Mouse (Mus musculus) Muller cell, postnatal 12 days (primary cell): ENCODE data around the gene Prg3.

ENCODE experiments used
- DNase-seq: peaks from one replicate; pipeline ENCODE4 v3.0.0-alpha.2; 2015; ENCODE audit errors: inconsistent ontology term

Gene Prg3

DNA sequence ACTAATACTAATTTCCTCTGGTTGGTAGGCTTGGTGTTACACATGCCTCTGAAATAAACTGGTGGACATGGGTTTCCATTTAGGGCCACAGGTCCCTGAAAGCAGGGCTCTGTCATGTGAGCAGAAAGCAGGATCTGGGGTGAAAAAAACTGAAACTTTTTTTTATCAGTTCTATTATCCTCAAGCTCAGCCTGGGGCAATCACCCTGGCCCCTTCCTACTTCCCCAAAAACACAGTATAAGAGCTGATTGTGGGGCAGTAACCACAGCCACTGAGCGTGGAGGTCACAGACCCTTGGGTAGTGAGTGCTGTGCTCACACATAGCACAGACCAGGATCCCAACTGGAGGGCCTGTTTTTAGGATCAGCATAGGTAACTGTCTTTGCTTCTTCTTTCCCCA is at the start of gene Prg3:
Gene Prg3, plus strand, starts transcription at position 286 of the 400 bp plus-strand sequence.
- no peak for DNase-seq

DNA sequence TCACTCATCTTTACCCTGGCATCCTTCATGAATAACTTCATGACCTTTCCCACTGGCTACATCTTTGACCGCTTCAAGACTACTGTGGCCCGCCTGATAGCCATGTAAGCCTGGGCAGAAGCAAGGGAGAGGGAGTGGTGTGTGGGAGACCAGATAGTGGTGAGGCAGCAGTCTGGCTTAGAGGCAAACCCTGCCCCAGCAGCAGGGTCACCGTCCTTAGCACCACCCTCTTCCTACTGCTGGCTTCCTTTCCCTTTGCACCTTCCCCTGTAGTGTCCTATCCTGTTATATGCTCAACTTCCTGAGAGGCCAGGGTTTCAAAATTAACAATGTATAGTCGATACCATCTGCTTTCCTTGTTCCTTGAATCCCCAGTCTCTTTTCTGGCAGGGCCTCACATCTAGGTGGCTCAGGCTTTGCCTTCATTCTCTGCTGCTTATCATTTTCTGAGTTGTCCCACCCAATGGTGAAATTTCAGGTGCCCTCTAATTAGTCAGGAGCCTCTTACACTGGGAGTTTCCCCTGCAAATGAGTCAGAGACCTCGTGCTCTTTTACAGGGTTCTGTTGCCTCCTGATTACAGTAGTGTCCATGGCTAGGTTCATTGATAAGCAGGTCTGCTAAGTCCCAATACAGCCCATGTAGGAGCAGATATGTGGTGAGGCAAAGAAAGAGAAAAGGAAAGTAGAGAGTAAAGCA is 49.6 kb upstream of the Prg3 start:
- no peak for DNase-seq

DNA sequence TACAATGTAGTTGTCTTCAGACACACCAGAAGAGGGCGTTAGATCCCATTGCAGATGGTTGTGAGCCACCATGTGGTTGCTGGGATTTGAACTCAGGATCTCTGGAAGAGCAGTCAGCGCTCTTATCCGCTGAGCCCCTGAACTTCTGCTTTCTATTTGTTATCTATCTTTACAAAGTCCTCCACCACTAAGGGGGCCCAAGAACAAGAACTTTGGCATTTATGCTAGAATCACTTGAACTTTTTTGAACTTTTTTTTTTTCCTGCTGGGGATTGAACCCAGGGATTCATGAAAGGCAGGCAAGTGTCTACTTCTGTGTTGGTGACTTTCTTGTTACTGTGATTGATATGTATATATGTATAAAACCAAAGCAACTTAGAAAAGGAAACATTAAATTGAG is 48.7 kb upstream of the Prg3 start:
- no peak for DNase-seq

DNA sequence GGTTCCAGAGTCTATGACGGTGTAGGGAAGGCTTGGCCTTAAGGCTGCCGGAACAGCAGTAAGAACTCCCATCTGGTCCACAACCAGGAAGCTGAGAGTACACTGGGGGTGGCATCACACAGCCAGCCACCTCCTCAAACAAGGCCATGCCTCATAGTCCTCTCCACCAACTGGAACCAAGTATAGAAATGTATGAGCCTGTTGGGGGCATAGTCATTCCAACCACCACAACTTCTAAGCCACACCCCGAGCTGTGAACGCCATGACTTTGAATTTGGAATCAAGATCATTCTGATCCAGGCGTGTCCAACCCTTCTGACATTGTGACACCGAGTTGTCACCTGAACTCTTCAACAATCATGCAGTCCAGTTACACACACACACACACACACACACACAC is 48.3 kb upstream of the Prg3 start:
- DNase-seq, result no peak

DNA sequence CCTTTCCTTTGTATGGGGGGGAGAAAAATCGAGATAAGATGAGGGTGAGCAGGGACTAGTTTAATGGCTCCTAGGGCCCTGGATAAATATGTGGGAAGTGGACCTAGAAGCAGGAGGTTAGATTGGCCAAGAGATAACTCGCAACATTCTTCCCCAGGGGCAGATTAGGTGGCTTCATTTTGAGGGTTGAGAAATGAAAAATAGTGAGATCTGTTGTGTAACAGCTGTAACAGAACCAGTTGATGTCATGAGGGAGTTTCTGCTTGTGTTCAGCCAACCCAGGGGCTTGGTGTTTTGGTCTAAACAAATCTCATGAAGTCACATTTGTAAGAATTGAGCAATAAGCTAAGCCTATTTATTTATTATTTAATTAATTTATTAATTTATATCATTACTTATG is 46.7 kb upstream of the Prg3 start:
- no peak for DNase-seq

DNA sequence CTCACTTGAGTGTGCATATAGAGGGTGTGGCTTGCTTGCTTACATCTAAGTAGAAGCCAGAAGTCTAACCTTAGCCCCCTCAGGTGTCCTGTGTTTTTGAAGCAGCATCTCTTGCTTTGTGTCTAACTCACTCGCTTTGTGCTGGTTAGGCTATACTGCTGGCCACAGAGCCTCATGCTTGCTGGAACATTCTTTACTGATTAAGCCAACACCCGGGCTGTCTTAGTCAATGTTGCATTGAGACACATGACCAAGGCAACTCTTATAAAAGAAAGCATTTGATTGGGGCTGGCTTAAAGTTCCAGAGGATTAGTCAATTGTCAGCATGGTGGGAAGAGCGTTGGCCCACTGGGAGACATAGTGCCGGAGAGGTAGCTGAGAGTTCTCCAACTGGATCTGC is 46.2 kb upstream of the Prg3 start:
- no peak for DNase-seq

DNA sequence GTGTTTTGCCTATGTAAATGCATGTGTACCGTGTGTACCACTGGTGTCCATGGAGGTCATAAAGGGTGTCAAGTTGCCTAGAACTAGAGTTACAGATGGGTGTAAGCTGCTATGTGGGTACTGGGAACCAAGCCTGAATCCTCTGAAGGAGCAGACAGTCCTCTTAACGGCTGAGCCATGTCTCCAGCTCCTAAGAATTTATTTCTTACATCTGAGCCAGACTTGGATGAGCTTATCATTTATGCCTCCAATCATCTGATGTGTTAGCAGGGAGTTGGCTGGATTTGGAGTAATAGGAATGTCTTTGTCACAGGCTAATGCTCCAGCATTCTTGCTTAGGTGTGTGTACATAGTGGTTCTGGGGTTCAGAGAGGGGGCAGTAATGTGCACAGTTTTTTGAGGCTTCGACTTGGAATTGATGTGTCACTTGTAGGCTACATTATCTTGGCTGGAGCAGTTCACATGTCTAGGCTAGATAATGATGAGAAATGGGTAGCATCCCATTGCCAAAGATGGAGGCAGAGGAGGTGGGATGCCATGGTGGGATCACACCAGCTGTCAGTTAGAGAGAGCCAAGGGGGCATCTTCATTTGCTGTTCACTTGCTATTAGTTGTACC is 40.8 kb upstream of the Prg3 start:
- no peak for DNase-seq

DNA sequence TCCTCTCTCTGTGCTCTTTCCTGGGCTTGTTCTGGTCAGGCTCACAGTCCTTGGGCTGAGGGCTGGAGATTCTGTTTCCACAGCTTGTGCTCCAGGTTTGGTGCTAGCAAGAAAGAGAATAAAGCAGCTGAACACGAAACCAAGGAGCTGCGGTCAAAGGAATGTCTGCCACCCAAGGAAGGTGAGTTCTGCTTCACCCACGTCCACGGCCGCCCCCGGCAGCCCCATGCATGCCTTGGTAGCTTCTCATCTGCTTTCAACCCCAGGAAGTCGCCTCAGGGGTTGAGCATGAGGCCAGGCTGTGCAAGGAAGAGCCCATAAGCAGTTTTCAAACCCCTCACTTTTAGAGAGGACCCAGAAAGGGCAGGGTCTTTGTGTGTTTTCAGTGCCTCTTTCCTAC is 39.8 kb upstream of the Prg3 start:
- no peak for DNase-seq

DNA sequence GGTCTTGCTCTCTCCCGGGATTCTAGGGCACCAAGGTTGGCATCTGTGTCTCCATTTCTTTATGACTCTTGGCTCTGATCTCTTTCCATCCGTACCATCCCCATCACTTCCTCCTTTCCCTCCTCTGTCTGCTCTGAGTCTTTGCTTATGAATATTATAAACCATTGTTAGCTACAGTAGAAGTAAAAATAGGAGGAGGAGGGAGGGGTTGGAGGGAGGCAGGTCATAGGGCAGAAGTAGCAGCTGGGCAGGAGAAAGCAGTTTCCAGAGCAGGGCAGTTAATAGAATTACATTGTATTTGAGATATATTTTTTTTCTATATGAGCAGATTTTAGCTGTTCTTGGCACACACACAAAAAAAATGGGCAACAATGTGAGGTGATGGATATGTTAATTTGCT is 39.3 kb upstream of the Prg3 start:
- no peak for DNase-seq

DNA sequence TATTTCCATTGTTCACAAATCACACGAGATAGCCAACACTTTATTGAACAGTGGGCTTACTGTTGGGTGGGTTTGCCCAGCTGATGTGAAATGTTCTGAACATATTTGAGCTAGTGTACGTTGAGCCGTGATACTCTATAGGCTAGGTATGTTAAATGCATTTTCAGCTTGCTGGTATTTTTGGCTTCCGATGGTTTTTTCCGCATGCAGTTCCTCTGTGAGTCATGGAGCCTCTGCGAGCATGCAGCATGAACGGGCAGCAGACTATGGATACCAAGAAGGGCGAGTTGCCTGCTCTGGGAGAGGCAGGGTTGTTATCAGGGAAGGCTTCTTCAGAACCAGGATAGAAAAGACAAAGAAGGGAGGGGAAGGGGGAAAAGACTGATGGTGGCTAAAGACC is 37.0 kb upstream of the Prg3 start:
- no peak for DNase-seq

DNA sequence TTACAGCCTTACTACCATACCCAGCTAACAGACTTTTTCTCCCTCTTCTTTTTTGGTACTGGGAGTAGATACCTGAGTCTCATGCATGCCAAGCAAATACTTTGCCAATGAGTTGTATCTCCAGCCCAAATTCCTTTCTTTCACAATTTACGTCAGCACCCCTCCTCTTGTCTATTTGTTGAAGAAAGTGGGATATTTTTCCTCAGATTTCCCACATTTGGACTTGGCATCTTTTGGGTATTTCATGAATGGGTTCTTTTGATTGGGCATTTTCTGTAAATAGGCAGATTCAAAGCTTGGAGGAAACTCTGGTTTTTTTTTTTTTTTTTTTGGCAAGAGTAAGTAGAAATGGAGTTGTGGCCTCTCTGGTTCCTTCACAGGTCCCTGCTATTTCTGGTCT is 35.8 kb upstream of the Prg3 start:
- peak; percentile 83 for DNase-seq

DNA sequence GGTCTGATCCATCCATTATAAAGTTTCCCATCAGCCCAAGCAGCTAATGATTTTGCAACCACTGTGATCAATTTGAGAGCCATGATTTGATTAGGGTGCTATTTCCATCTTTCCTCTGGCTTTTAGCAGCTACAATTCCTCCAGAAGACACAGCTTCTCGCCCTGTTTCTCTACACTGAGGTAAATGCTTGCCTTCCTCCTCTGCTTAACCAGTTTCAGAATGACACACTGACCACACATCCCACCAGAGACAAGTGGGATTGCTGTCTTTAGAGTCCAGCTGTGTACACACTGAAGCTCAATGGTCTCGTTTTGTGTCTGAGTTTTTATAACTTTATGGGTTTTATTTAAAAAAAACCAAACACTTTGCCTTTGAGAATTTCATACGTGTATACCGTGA is 35.3 kb upstream of the Prg3 start:
- no peak for DNase-seq

DNA sequence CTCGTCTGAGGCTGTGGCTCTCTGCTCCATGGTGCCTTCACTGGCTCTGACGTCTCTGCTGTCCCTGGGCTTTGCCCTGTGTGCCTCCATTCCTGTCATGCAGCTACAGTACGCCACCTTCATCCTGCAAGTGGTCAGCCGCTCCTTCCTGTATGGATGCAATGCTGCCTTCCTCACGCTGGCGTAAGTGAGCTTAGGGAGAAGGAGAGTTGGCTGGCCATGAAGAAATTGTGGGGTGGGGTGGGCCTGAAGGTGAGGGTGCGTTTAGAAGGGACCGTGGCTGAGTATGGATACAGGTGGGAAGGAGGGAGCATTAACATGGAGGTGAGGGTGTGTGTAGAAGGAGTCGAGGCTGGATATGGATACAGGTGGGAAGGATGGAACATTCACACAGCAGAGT is 32.6 kb upstream of the Prg3 start:
- DNase-seq, result no peak

DNA sequence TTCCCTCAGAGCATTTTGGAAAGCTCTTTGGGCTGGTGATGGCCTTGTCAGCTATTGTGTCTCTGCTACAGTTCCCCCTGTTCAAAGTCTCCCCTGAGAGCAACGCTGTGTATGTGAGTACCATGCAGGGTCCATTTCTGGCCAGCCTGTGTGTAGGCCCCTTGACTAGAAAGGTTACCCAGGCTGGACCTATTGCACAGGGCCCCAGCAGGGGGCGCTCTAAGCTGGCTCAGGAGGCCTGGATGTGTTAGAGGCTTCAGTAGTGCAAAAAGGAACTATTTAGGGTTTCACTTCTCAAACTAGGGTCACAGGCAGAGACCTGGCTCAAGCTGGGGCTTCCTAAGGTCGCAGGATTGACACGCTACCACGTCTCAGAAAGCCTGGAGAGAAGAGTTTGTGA is 31.7 kb upstream of the Prg3 start:
- peak; percentile 72 for DNase-seq

DNA sequence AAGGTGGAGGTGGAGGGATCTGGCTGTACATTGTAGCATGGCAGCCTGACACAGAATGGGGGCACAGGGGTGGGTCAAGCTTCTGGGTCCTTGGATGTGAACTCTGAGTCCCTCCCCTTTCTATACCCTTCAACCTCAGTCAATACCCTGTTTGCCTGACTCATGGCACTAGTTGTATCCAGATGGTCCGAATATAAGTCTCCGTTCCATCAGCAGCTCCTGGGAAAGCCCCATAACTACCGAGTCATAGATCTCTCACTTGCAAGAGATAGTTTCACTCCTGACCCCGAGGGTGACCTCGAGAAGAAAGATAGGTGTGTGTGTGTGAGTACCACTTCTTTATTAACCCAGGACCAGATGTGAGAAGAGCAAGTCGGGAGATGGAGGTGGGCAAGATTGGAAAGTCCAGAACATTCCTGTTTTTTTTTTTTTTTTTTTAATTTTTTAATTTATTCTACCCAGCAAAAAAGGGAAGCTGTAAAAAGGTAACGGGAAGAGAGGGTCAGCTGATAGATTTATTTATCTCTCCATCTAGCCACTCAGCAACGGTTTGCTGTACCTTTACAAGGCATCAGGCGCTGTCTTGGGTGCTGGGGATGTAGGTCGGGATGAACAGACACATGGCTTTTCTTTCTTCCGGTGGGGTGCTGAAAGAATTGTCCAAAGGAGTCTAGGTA is 29.3 kb upstream of the Prg3 start:
- no peak for DNase-seq

DNA sequence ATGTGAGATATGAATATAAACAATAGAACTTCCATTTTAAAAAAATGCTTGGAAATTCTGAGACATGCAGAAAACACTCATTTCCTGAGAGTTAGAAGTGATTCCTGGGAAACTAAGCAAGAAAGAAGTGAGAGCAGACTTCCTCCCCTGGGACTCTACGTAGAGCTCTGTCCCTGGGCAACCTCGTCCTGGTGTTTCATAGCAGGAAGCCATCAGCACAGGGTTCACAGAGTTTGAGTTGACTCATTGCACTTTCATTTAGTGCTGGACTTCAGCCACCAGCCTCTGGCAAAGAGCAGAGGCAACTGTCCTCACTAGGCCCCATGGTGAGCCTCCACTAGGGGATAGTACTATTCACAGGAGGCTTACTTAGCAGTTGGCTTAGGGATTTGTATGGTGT is 26.7 kb upstream of the Prg3 start:
- peak; percentile 73 for DNase-seq

DNA sequence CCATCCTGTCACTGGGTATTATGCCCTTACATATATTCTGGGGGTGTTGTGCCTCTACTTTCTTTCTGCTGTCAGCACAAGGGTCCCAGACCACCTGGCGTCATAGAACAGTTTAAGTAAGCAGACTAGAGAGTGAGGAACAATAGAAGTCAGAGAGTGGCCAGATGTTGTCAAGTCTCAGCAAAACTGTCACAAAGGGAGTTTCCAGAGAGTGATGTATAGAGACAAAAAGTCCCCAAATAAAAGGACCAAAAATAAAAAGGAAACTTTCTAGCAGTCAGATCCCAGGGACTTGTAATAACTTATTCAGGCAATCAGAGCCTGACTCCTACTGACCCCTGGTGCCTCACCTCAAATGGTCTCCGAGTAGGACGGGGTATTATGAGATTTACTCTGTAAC is 26.1 kb upstream of the Prg3 start:
- no peak for DNase-seq

DNA sequence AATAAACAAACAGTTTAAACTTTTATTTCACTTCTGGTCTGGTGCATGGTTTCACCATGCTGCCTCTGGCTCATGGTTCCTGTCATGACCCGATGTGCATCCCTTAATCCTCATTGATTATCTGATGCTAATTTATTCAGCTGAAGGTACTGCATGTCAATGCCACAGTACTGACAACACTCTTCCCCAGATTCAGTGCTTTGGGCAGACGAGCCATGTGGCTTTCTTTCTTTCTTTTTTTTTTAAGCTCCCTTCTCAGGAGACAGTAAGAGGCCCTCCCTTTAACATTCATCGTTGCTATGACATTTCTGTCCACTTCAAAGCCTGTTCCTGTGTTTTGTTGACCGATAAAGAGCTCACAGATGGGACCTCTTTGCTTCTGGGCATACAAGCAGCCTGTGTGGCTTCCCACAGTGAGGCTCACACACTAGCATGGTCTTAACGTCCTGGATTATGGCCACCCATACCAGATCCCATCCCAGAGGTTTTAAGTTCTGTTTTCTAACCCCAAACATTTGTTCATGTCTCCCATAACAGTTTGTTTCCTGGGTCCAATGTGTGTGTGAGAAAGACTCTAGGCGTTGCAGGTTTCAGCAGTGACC is 25.0 kb upstream of the Prg3 start:
- DNase-seq, result no peak

DNA sequence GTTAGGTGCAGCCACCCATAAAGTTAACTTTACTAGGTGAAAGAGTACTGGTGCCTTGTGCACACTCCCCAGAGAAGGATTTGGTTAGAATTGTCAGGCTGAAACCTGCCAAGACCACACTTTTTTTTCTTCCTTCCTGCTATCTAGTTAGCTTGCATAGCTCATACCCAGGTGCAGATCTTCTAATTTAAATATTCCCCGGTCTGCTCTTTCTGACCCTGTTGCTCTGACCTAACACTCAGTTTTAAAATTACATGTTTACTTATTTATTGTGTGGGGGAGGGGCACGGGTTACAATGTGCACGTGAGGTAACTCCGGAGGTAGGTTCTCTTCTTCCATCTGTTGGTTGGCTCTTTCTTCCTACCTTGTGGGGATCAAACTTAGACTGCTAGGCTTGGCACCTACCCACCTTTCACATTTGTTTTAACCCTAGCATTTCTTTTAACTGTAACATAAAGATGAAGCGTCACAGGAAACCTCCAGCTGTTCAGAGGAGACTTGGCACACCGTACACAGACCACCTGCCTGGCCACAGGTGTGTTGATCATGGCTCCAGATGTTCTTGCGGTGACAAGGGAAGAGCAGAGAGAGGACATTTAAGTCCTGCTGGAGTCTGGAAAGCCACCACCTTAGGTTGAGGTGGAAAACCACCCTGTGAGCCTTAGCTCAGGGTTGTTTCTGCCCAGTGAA is 23.8 kb upstream of the Prg3 start:
- no peak for DNase-seq

DNA sequence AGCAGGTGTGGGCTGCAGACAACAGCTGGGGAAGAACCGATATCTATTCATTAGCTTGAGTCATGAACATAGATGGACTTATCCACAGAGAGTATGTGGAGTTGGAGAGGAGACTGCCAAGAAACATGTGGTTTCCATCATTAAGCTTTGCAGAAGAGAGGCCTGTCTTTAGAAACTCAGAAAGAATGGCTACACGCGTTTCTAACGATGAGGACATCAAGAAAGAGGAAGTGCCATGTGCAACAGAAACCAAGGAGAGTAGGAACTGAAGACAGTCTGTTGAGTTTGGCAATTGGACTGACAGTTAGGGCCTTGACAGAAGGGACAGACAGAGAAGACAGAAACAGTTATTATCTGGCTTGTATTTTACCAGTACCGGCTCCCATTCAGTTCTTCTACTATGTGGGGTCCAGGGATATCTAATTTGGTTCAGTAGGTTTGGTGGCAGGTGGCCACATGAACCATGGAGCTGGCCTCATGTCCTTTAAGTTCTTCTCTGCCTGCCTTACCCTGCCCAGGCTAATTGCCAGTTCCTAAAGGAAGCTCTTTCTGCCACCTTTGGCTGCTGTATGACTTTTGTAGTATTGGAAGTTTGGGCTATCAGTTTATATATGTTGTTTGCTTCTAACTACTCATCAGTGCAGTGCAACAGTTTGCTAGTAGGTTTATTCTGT is 20.6 kb upstream of the Prg3 start:
- no peak for DNase-seq

DNA sequence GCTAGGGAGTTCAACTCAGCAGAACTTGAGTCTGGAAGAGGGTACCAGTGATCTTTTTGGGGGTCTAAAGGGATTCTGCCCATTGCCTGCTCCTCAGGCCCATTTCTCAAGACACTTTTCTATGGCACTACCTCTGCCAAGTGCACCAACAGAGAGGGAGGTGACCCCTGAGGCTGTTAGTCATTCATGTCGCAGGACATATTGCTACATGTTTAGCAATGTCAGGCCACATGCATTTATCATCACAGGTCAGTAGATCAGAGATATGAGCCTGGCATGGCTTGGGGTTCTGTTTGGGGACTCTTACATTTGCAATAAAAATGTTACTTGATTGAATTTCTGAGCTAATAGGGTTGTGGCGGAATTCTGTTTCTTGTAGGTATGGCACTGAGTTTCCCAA is 12.4 kb upstream of the Prg3 start:
- no peak for DNase-seq

DNA sequence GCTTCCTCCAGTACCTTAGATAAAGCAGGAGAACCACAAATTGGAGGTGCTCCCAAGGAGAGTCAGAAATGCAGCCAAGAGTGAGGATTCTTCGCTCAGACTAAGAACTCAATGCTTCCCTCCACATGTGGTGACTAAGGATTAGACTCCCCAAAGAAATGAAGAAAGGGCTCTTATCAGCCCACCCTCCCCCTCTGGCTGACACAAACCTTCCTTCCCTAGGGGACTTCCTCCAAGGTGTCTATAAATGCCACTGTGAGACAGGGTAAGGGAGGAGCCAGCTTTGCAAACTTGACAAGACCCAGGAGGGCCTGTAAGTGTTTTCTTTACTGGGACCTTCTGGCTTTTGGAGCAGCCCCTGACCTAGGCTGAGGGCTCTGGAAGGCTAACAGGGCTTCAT is 7.8 kb upstream of the Prg3 start, which contains the start of gene Prg2:
Gene Prg2, plus strand, starts transcription at position 274 of the 400 bp plus-strand sequence.
- DNase-seq, result no peak
